Mouse (Mus musculus) regulatory T cell (primary cell): ENCODE data around the gene Glra4.
"Not testable (repeated sequence)": the region's sequence is repeated elsewhere in the genome, so short reads cannot be mapped to it uniquely, and the experiment has no call there.

Experiments used
- in situ Hi-C: fragments of 300-600 bp; cut with MboI, MseI; formaldehyde crosslinking; loops from one replicate; pipeline ENCODE4 v1.15.1; 2025; ENCODE audit warnings: high pct_unique_total_duplicates

The Glra4 gene

DNA sequence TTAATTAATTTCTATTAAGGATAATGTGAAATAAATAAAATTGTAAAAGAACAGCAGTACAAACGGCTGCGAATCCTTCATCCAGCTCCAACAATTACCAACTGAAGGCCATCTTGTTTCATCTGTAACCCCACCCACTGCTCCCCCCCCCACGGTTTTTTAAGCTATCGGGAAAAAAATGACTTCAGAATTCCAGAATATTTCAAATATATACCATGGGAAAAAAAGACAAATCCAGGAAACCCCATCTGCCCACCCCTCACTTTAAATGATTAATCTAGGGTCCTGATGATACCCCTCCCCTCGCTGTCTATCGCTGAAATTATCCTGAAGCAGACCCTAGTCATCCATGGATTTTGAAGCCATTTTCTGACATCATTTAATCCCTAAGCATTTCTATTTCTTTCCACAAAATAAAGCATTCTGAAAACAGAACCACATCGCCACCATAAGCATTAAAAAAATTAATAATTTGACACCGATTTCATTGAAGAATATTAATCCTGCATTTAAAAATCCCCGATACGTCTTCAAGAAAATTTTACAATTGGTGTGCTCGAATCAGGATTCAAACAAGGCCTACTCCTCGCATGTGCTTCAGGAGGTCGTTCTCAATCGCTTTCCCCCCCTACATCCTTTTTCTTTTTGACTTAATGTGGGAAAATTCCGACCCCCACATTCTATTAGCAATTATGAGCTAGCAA lies 39.7 kb downstream of the Glra4 start:
- in situ Hi-C loops: loop anchor here (10.0 kb wide), 1 partner anchor 295 kb away; the partner anchor contains the start of gene Slc25a53

DNA sequence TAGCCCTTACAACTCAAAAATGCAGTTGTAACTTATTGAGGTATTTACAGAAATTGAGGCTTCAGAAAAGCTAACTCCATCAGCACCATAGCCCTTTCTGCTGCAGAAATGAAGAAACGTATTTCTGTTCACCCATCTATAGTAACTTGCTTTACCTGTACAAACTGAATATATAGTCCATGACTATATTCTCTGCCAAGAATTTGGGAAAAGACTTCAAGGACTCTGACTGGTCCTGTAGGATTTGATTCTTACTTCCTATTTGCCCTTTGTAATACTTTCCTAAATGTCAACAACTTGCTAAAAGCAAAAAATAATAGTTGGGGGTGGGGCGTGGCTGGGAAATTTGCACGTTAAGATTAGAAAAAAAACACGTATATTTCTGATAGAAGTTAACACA lies 47.9 kb downstream of the Glra4 start:
- in situ Hi-C loops: no loop called here

DNA sequence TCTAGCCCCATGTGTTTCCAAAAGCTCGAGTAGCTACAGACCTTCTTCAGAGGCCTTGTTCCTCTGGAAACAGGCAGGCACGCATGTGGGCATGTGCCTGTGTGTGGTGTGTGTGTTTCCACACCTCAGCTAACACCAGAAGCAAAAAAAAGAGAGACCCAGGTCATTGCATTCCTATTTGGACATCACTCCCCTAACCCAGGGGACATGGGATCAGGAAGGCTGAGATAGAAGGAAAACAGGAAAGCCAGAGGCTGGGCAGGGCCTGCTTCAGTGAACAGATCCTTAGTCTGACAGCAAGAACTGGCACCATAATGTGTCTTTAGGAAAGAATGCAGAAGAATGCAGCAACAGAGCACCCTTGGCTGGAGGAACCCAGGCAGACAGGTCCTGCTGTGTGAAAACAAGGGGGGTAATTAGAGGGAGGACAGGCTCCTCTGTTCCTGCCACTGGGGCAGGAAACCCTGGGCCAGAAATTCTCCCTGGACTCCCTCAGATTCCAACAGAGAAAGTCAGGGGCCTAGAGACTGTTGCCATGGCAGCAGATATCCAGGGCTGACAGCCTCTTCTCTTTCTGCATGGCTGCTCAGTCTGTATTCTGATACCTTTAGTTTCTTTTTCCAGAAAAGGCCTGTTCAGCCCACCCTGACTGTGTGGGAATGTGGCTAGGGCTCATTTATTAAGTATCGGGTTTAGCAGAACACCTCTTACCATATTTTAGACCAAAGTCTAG lies 65.0 kb downstream of the Glra4 start:
- in situ Hi-C loops: not testable (repeated sequence)

DNA sequence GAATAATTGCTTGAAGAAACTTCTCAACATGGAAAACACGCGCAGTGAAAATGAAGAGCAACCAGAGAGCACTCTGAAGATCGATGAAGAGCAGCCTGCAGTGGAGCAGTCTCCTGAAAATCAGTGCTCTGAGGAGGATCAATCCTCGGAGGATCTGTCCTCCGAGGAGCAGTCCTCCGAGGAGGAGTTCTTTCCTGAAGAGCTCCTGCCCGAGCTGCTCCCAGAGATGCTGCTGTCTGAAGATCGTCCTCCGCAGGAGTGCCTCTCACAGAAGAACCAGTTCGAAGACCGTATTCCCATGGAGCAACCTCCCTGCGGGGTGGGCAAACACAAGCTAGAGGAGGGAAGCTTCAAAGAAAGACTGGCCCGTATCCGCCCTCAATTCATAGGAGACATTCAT lies 71.2 kb downstream of the Glra4 start:
- in situ Hi-C loops: no loop called here

- in situ Hi-C loops: no loop called here
Measured at GRCm38 (mm10) chrX:136708168-136708681, 71.7 kb downstream of the Glra4 start.
